Mouse (Mus musculus): ENCODE results near the gene Fkbp6.

- TF ChIP-seq CTCF (IDR thresholded peaks at IDR 0.05; ENCODE audit: low read depth) (no peak), EP300 (optimal IDR thresholded peaks at IDR 0.05) (no peak)
Measured at GRCm38 (mm10) chr5:135380681-135381080, 30.8 kb upstream of the Fkbp6 start.

Measured in stomach, postnatal 0 days (tissue).